Mouse (Mus musculus): ENCODE measurements around the gene Rps18.
"Not testable (repeated sequence)": the region's sequence is repeated elsewhere in the genome, so short reads cannot be mapped to it uniquely, and the experiment has no call there.

Gene Rps18

GRCm38 (mm10) chr17:33909869-33910250 lies 45.9 kb downstream of the Rps18 start:
- no peak for DNase-seq (ENCODE audit: extremely low read depth, insufficient read length, low spot score)

GRCm38 (mm10) chr17:33909077-33909868 lies 46.5 kb downstream of the Rps18 start, which contains the start of gene Daxx:
Gene Daxx, plus strand, starts transcription at chr17:33909414.
- peak; percentile 99 for DNase-seq (ENCODE audit: extremely low read depth, insufficient read length, low spot score)

GRCm38 (mm10) chr17:33908331-33909076 lies 47.3 kb downstream of the Rps18 start:
- DNase-seq (ENCODE audit: extremely low read depth, insufficient read length, low spot score): peak; percentile 73

GRCm38 (mm10) chr17:33904835-33905234 lies 51.0 kb downstream of the Rps18 start, which contains the start of gene Platr17:
Gene Platr17, plus strand, starts transcription at chr17:33905135.
- not testable (repeated sequence) for DNase-seq (ENCODE audit: extremely low read depth, insufficient read length, low spot score)

GRCm38 (mm10) chr17:33903911-33904651 lies 51.7 kb downstream of the Rps18 start:
- not testable (repeated sequence) for DNase-seq (ENCODE audit: extremely low read depth, insufficient read length, low spot score)

GRCm38 (mm10) chr17:33902491-33902890 lies 53.3 kb downstream of the Rps18 start:
- DNase-seq (ENCODE audit: extremely low read depth, insufficient read length, low spot score): no peak

- DNase-seq (ENCODE audit: extremely low read depth, insufficient read length, low spot score): no peak
These were observed 53.7 kb downstream of the Rps18 start for GRCm38 (mm10) chr17:33902079-33902478.
